Mouse (Mus musculus): ENCODE data around the gene Ttc21a. TPM values are rescaled to one million over a fixed set of nuclear protein-coding genes. Genes with fewer than 3 reads are reported as not detected.

Ttc21a gene
- polyA plus RNA-seq, 1 experiment from 2014 or later: 0.04 TPM

DNA sequence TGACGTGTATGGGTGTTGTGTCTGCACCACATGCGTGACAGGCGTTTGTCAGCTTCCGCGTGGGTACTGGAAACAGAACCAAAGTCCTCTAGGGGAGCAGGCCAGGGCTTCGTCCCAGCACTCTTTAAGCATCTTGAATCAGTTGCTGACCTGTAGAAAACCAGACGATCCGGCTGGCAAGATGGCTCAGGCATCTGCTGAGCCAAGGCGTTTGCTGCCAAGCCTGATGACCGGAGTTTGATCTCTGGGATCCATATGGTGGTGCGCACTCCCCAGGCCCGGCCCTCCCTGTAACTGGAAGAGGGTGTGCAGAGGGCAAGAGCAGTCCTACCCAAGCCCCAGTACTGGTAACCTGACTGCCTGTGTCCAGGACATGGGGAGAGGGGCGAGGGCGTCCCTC is 4.5 kb downstream of the Ttc21a start:
- no peak overlapping the region for H3K4me3 ChIP-seq (ENCODE audit: low read depth, low read length)
- H3K27me3 ChIP-seq (ENCODE audit: control insufficient read depth, insufficient read depth, low read length): no peaks in the 10 kb centered on the region
- DNase-seq (ENCODE audit: low spot score): no peak
- no peaks in the 10 kb centered on the region for H3K9me3 ChIP-seq (ENCODE audit: control insufficient read depth, low read length)
- H3K36me3 ChIP-seq (ENCODE audit: control insufficient read depth, insufficient read depth, low read length): no peaks in the 10 kb centered on the region
- no peak overlapping the region for H3K4me2 ChIP-seq (replicated peaks; ENCODE audit: low read depth)
- no peak overlapping the region for H3K9ac ChIP-seq (ENCODE audit: low read length)
- TF ChIP-seq CTCF (IDR thresholded peaks at IDR 0.05; ENCODE audit: low read depth): no peak
- TF ChIP-seq EP300 (optimal IDR thresholded peaks at IDR 0.05): no peak
- 76% methylated on average over 14 of the region's 14 CpGs for WGBS
- H3K4me1 ChIP-seq (replicated peaks; ENCODE audit: control insufficient read depth, insufficient read depth): no peaks in the 10 kb centered on the region
- no peak overlapping the region for H3K27ac ChIP-seq (replicated peaks)
- ATAC-seq (ENCODE audit: low FRiP score, low TSS enrichment): no peak

DNA sequence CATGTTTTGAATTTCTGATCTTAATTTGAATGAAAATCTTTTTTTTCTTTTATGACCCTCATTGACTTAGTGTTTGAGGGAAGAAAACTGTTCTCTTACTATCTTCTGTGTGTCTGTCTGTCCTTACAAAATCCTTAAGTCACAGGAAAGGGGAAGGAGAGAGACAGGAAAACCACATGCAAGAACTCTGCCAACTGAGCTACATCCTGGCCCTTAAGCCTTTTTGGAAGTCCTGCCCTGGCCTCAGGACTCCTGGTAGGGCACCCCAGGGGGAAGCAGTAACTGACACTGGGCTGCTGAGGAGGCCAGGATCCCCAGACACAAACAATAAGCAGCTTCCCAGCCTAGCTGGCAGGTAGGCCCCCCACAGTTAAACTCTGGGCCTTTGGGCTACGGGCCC is 5.9 kb downstream of the Ttc21a start:
- no peak overlapping the region for H3K4me2 ChIP-seq (replicated peaks; ENCODE audit: low read depth)
- TF ChIP-seq EP300 (optimal IDR thresholded peaks at IDR 0.05): no peak
- no peak for TF ChIP-seq CTCF (IDR thresholded peaks at IDR 0.05; ENCODE audit: low read depth)
- no peak overlapping the region for H3K27ac ChIP-seq (replicated peaks)
- no peaks in the 10 kb centered on the region for H3K9me3 ChIP-seq (ENCODE audit: control insufficient read depth, low read length)
- H3K4me3 ChIP-seq (ENCODE audit: low read depth, low read length): no peak overlapping the region
- H3K9ac ChIP-seq (ENCODE audit: low read length): no peak overlapping the region
- 70% methylated on average over 1 of the region's 1 CpGs for WGBS
- H3K27me3 ChIP-seq (ENCODE audit: control insufficient read depth, insufficient read depth, low read length): no peaks in the 10 kb centered on the region
- H3K36me3 ChIP-seq (ENCODE audit: control insufficient read depth, insufficient read depth, low read length): no peaks in the 10 kb centered on the region
- no peak for DNase-seq (ENCODE audit: low spot score)
- no peak for ATAC-seq (ENCODE audit: low FRiP score, low TSS enrichment)
- H3K4me1 ChIP-seq (replicated peaks; ENCODE audit: control insufficient read depth, insufficient read depth): no peaks in the 10 kb centered on the region

DNA sequence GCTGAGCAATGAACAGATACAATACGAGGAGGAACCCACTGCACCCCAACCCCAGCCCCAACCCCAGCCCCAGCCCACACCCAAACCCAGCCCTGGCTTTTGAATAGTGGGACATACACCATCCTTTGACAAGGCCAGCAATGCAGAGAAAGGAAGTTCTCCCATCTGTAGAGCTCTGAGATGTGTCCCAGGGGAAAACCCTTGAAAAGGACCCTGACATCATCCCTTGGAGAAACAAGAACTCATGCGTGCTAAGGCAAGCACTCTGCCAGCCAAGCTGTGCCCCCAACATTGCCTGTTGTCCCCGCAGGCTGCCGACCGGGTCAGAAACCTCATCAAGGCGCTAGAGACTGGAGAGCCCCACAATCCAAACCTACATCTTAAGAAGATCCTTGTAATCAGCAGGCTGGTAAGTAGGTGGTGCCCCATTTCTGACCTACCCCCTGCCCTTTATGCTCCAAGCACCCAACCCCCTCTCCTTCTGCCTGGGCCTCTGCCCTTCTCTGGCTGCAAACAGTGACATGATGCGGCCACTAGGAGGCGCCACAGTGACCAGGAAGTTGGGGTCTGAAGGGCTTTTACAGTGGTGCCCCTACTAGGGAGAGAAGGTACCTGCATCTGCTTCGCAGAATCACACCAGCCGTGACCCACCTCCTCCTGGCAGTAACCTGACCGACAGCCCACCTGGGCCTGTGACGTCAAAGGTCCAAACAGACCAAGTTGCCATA is 7.9 kb downstream of the Ttc21a start:
- no peaks in the 10 kb centered on the region for H3K4me1 ChIP-seq (replicated peaks; ENCODE audit: control insufficient read depth, insufficient read depth)
- DNase-seq (ENCODE audit: low spot score) (no peak), ATAC-seq (ENCODE audit: low FRiP score, low TSS enrichment) (0 out of 2 replicates have a peak, but pooled peaks have one; percentile 28)
- no peak overlapping the region for H3K4me3 ChIP-seq (ENCODE audit: low read depth, low read length)
- H3K27me3 ChIP-seq (ENCODE audit: control insufficient read depth, insufficient read depth, low read length): no peaks in the 10 kb centered on the region
- no peak overlapping the region for H3K9ac ChIP-seq (ENCODE audit: low read length)
- H3K27ac ChIP-seq (replicated peaks): no peak overlapping the region
- no peak overlapping the region for H3K4me2 ChIP-seq (replicated peaks; ENCODE audit: low read depth)
- TF ChIP-seq EP300 (optimal IDR thresholded peaks at IDR 0.05) (no peak), CTCF (IDR thresholded peaks at IDR 0.05; ENCODE audit: low read depth) (peak; percentile 69)
- no peaks in the 10 kb centered on the region for H3K36me3 ChIP-seq (ENCODE audit: control insufficient read depth, insufficient read depth, low read length)
- H3K9me3 ChIP-seq (ENCODE audit: control insufficient read depth, low read length): no peaks in the 10 kb centered on the region
- 63% methylated on average over 12 of the region's 12 CpGs for WGBS

DNA sequence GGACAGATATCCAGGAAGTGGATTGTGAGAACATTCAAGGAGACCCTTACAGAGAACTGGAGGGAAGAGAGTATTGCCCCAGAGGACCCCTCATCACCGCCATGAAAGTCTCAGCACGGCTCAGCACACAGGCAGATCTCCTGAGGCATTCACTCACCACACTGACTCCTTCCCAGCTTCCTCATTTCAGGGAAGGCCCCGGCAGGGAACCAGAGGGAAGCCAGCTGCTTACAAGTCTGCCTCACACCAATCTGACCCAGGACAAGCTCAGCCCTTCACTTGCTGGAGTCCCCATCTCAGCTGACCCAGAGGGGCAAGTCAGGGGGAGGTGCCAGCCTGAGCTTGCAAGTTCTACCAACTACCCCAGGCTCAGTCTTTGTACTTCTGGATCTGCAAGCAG is 11.4 kb downstream of the Ttc21a start:
- DNase-seq (ENCODE audit: low spot score) (no peak), ATAC-seq (ENCODE audit: low FRiP score, low TSS enrichment) (no peak)
- no peak for TF ChIP-seq CTCF (IDR thresholded peaks at IDR 0.05; ENCODE audit: low read depth)
- Histone ChIP-seq H3K27ac (replicated peaks) (no peak overlapping the region), H3K36me3 (ENCODE audit: control insufficient read depth, insufficient read depth, low read length) (no peaks in the 10 kb centered on the region), H3K4me2 (replicated peaks; ENCODE audit: low read depth) (no peak overlapping the region), H3K27me3 (ENCODE audit: control insufficient read depth, insufficient read depth, low read length) (no peaks in the 10 kb centered on the region), H3K4me3 (ENCODE audit: low read depth, low read length) (no peak overlapping the region), H3K4me1 (replicated peaks; ENCODE audit: control insufficient read depth, insufficient read depth) (no peaks in the 10 kb centered on the region), H3K9ac (ENCODE audit: low read length) (no peak overlapping the region), H3K9me3 (ENCODE audit: control insufficient read depth, low read length) (no peaks in the 10 kb centered on the region)
- WGBS: 40% methylated on average over 3 of the region's 3 CpGs

DNA sequence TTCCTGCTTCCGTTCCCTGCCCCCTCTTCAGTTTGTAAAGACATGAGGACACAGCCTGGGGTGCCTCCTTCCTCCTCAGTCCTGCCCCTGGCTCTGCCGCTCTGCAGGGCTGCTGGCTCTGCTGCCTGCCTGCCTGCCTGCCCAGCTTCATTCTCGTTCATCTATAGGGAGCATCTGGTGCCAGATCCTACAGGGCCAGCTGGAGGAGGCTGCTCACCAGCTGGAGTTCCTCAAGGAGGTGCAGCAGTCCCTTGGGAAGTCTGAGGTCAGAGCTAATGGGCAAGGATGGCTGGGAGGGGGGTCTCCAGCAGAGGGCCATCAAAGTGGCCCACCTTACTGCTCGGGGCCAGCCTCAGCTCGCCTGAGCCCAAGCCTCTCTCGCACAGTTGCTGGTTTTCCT is 13.0 kb downstream of the Ttc21a start:
- no peaks in the 10 kb centered on the region for H3K27me3 ChIP-seq (ENCODE audit: control insufficient read depth, insufficient read depth, low read length)
- no peak overlapping the region for H3K9ac ChIP-seq (ENCODE audit: low read length)
- H3K27ac ChIP-seq (replicated peaks): no peak overlapping the region
- TF ChIP-seq EP300 (optimal IDR thresholded peaks at IDR 0.05) (no peak), CTCF (IDR thresholded peaks at IDR 0.05; ENCODE audit: low read depth) (no peak)
- 41% methylated on average over 6 of the region's 6 CpGs for WGBS
- no peak overlapping the region for H3K4me2 ChIP-seq (replicated peaks; ENCODE audit: low read depth)
- H3K4me3 ChIP-seq (ENCODE audit: low read depth, low read length): no peak overlapping the region
- no peak for DNase-seq (ENCODE audit: low spot score)
- H3K4me1 ChIP-seq (replicated peaks; ENCODE audit: control insufficient read depth, insufficient read depth): no peaks in the 10 kb centered on the region
- no peaks in the 10 kb centered on the region for H3K36me3 ChIP-seq (ENCODE audit: control insufficient read depth, insufficient read depth, low read length)
- no peak for ATAC-seq (ENCODE audit: low FRiP score, low TSS enrichment)
- no peaks in the 10 kb centered on the region for H3K9me3 ChIP-seq (ENCODE audit: control insufficient read depth, low read length)

DNA sequence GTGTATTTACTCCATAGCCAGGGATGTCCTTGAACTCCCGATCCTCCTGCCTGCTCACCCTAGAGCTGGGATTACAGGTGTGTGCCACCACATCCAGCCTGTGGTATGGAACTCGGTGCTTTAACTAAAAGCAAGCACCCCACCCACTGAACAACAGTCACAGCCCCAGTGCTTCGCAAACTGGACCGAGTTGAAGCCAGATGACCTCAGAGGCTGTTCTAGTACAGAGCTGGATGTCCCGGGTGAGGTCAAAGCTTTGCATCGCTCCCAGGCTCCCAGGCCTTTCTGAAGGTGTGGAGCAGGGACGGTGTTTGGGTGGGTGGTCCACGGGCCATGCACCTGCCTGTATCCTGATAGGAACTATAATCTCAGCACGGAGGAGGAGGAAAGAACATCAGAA is 14.0 kb downstream of the Ttc21a start:
- Histone ChIP-seq H3K9me3 (ENCODE audit: control insufficient read depth, low read length) (no peaks in the 10 kb centered on the region), H3K36me3 (ENCODE audit: control insufficient read depth, insufficient read depth, low read length) (no peaks in the 10 kb centered on the region), H3K4me2 (replicated peaks; ENCODE audit: low read depth) (no peak overlapping the region), H3K27me3 (ENCODE audit: control insufficient read depth, insufficient read depth, low read length) (no peaks in the 10 kb centered on the region), H3K4me1 (replicated peaks; ENCODE audit: control insufficient read depth, insufficient read depth) (no peaks in the 10 kb centered on the region), H3K27ac (replicated peaks) (no peak overlapping the region), H3K4me3 (ENCODE audit: low read depth, low read length) (no peak overlapping the region), H3K9ac (ENCODE audit: low read length) (no peak overlapping the region)
- TF ChIP-seq EP300 (optimal IDR thresholded peaks at IDR 0.05) (no peak), CTCF (IDR thresholded peaks at IDR 0.05; ENCODE audit: low read depth) (no peak)
- ATAC-seq (ENCODE audit: low FRiP score, low TSS enrichment) (no peak), DNase-seq (ENCODE audit: low spot score) (no peak)
- 78% methylated on average over 9 of the region's 9 CpGs for WGBS

Data from stomach, postnatal 0 days (tissue).